ENCODE assay signal across 19 mouse cellular contexts in the genomic region with DNA sequence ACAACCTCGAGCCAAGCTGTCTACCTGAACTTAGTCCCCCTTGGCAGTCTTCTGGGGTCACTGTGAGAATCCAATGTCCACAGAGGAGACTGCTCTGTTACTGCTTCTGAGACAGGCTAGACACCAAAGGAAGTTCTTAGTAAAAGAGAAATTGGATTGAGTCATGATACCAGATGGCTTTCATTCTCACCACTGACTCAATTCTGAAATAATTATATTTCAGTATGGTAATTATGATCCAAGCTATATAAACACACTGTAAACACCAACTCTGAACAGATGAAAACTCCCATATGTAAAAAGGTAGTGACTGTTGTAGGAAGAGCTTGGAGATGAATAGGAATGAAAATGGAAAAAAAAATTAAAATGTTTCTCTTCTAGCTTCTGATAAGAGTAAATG. TPM values are rescaled to one million over a fixed set of nuclear protein-coding genes. Genes with fewer than 3 reads are reported as not detected.
DNase-seq lines count a peak whose midpoint lies in the region; ATAC-seq and TF ChIP-seq lines count a peak whose summit lies in the region.
"Had no signal": no experiment of that assay in that cellular context is flagged by ENCODE, and none has a peak within 500 bp of the region (broad histone marks: within the 10 kb centered on the region; RNA-seq: fewer than 3 reads in every experiment).

No protein-coding gene starts in this region.

- WGBS in embryonic facial prominence, embryonic 13.5 days = 77% methylated on average over 1 of the region's 1 CpGs
- WGBS in embryonic facial prominence, embryonic 10.5 days = 80% methylated on average over 1 of the region's 1 CpGs
- 46% methylated on average over 1 of the region's 1 CpGs for WGBS in kidney, adult 2 months
- WGBS in kidney, embryonic 15.5 days = 76% methylated on average over 1 of the region's 1 CpGs

- TF ChIP-seq POLR2A in kidney, adult 2 months (IDR thresholded peaks at IDR 0.05; ENCODE audit: low read depth, low read length) = no peak
- no peak for TF ChIP-seq POLR2A in testis, adult 2 months (IDR thresholded peaks at IDR 0.05; ENCODE audit: control insufficient read depth, low read depth, low read length)

- ATAC-seq in embryonic facial prominence, embryonic 13.5 days (ENCODE audit: insufficient number of reproducible peaks, insufficient read depth, low FRiP score, low TSS enrichment, low read depth) = no peak
- ATAC-seq in kidney, embryonic 15.5 days (replicated peaks; ENCODE audit: low FRiP score) = no peak

- DNase-seq in embryonic facial prominence, embryonic 10.5 days (ENCODE audit: low spot score) = no peak
- DNase-seq in kidney, adult 2 months = peak; percentile 31
- no peak for DNase-seq in testis, postnatal 10 days (ENCODE audit: low spot score)
- DNase-seq in yolk sac, embryonic 10.5 days (ENCODE audit: low spot score) = no peak
- DNase-seq in urinary bladder, postnatal 25 days (ENCODE audit: low spot score) = no peak
- DNase-seq: cerebellum, adult 9-10 months; gastrocnemius, postnatal 10 days; heart, postnatal 14 days; kidney, adult 18-20 months; kidney, postnatal 4 days; right cerebral cortex, adult 18-20 months had no signal

- 0 out of 2 replicates have a peak overlapping the region, but pooled peaks have one; percentile 1 for H3K27ac ChIP-seq in embryonic facial prominence, embryonic 13.5 days
- no peak overlapping the region for H3K27ac ChIP-seq in embryonic facial prominence, embryonic 10.5 days (replicated peaks)
- no peak overlapping the region for H3K27ac ChIP-seq in kidney, adult 2 months (ENCODE audit: insufficient read depth, low read depth, low read length)
- H3K27ac ChIP-seq in kidney, embryonic 15.5 days = no peak overlapping the region
- H3K27ac ChIP-seq in testis, adult 2 months (ENCODE audit: control insufficient read depth, insufficient read depth, low read depth, low read length) = 0 out of 2 replicates have a peak overlapping the region, but pooled peaks have one; percentile 8
- H3K27ac ChIP-seq: embryonic facial prominence, embryonic 15.5 days; hindbrain, embryonic 14.5 days; midbrain, embryonic 10.5 days had no signal

- no peak overlapping the region for H3K4me3 ChIP-seq in embryonic facial prominence, embryonic 13.5 days
- H3K4me3 ChIP-seq in embryonic facial prominence, embryonic 10.5 days = no peak overlapping the region
- H3K4me3 ChIP-seq in kidney, adult 2 months (ENCODE audit: insufficient read depth, low read depth, low read length) = no peak overlapping the region
- H3K4me3 ChIP-seq in kidney, embryonic 15.5 days (replicated peaks) = no peak overlapping the region
- no peak overlapping the region for H3K4me3 ChIP-seq in testis, adult 2 months (ENCODE audit: control insufficient read depth, low read depth, low read length)
- H3K4me3 ChIP-seq: embryonic facial prominence, embryonic 15.5 days; midbrain, embryonic 10.5 days had no signal

- no peak overlapping the region for H3K9ac ChIP-seq in embryonic facial prominence, embryonic 13.5 days
- no peak overlapping the region for H3K9ac ChIP-seq in kidney, embryonic 15.5 days
- H3K9ac ChIP-seq: embryonic facial prominence, embryonic 15.5 days; hindbrain, embryonic 14.5 days had no signal

- H3K9me3 ChIP-seq in embryonic facial prominence, embryonic 13.5 days = no peaks in the 10 kb centered on the region
- no peaks in the 10 kb centered on the region for H3K9me3 ChIP-seq in embryonic facial prominence, embryonic 10.5 days
- no peaks in the 10 kb centered on the region for H3K9me3 ChIP-seq in kidney, embryonic 15.5 days (replicated peaks)
- H3K9me3 ChIP-seq: embryonic facial prominence, embryonic 15.5 days; midbrain, embryonic 10.5 days had no signal

- H3K4me1 ChIP-seq in embryonic facial prominence, embryonic 13.5 days = no peaks in the 10 kb centered on the region
- 0 out of 2 replicates have a peak, but pooled peaks cover 6% of the 10 kb centered on the region for H3K4me1 ChIP-seq in embryonic facial prominence, embryonic 10.5 days
- no peaks in the 10 kb centered on the region for H3K4me1 ChIP-seq in kidney, adult 2 months (ENCODE audit: control insufficient read depth, insufficient read depth, low read length)
- no peaks in the 10 kb centered on the region for H3K4me1 ChIP-seq in kidney, embryonic 15.5 days
- no peaks in the 10 kb centered on the region; the same call in 1 of the 2 replicates for H3K4me1 ChIP-seq in testis, adult 2 months (ENCODE audit: control insufficient read depth, insufficient read depth, low read length)
- H3K4me1 ChIP-seq: embryonic facial prominence, embryonic 15.5 days had no signal

- peaks cover 16% of the 10 kb centered on the region for H3K36me3 ChIP-seq in embryonic facial prominence, embryonic 13.5 days
- peaks cover 90% of the 10 kb centered on the region for H3K36me3 ChIP-seq in embryonic facial prominence, embryonic 10.5 days (replicated peaks)
- no peaks in the 10 kb centered on the region for H3K36me3 ChIP-seq in kidney, adult 2 months (ENCODE audit: control insufficient read depth, insufficient read depth, low read length)
- H3K36me3 ChIP-seq in kidney, embryonic 15.5 days = peaks cover 62% of the 10 kb centered on the region
- H3K36me3 ChIP-seq in testis, adult 2 months (ENCODE audit: control insufficient read depth, insufficient read depth, low read length) = no peaks in the 10 kb centered on the region

- no peak overlapping the region for H3K4me2 ChIP-seq in embryonic facial prominence, embryonic 13.5 days
- no peak overlapping the region for H3K4me2 ChIP-seq in kidney, embryonic 15.5 days
- H3K4me2 ChIP-seq: embryonic facial prominence, embryonic 15.5 days; hindbrain, embryonic 14.5 days had no signal

- H3K27me3 ChIP-seq in embryonic facial prominence, embryonic 13.5 days = no peaks in the 10 kb centered on the region
- no peaks in the 10 kb centered on the region for H3K27me3 ChIP-seq in embryonic facial prominence, embryonic 10.5 days (replicated peaks; ENCODE audit: low read depth, poor library complexity, severe bottlenecking)
- H3K27me3 ChIP-seq in kidney, adult 2 months (replicated peaks; ENCODE audit: control insufficient read depth, insufficient read depth, low read length) = no peaks in the 10 kb centered on the region
- no peaks in the 10 kb centered on the region for H3K27me3 ChIP-seq in kidney, embryonic 15.5 days
- no peaks in the 10 kb centered on the region for H3K27me3 ChIP-seq in testis, adult 2 months (ENCODE audit: control insufficient read depth, insufficient read depth, low read length)
- H3K27me3 ChIP-seq: embryonic facial prominence, embryonic 15.5 days had no signal

- TF ChIP-seq CTCF in kidney, adult 2 months (conservative IDR thresholded peaks at IDR 0.05; ENCODE audit: insufficient read depth, insufficient read length, low read depth, low read length) = no peak
- no peak for TF ChIP-seq CTCF in testis, adult 2 months (IDR thresholded peaks at IDR 0.05; ENCODE audit: control insufficient read depth, insufficient read depth, insufficient replicate concordance, low read depth, low read length)

RNA-seq across cellular contexts. Expression of gene Brca1, which starts 7.6 kb away (rescaled TPM):
- 10.6 and 14.8 TPM in 2 replicates for polyA plus RNA-seq in embryonic facial prominence, embryonic 13.5 days (2015; fragmentation: Nextera tagmentation; extraction: Ambion mirVana)
- polyA plus RNA-seq in embryonic facial prominence, embryonic 10.5 days (2016; fragmentation: Nextera tagmentation; extraction: Ambion mirVana) = 23.7 and 27.0 TPM in 2 replicates
- polyA plus RNA-seq in kidney, adult 2 months (2012; rRNA removed) = 0.12 and 0.16 TPM in 2 replicates
- polyA plus RNA-seq in kidney, embryonic 15.5 days (2015; fragmentation: Nextera tagmentation; extraction: Ambion mirVana) = 12.9 and 14.4 TPM in 2 replicates
- 4.6 and 5.2 TPM in 2 replicates for polyA plus RNA-seq in testis, adult 2 months (2012; rRNA removed)

RNA-seq across cellular contexts. Expression of gene Nbr1, which starts 7.8 kb away (rescaled TPM):
- polyA plus RNA-seq in embryonic facial prominence, embryonic 13.5 days (2015; fragmentation: Nextera tagmentation; extraction: Ambion mirVana) = 77.1 and 80.7 TPM in 2 replicates
- polyA plus RNA-seq in embryonic facial prominence, embryonic 10.5 days (2016; fragmentation: Nextera tagmentation; extraction: Ambion mirVana) = 68.0 and 70.0 TPM in 2 replicates
- polyA plus RNA-seq in kidney, adult 2 months (2012; rRNA removed) = 107 and 134 TPM in 2 replicates
- polyA plus RNA-seq in kidney, embryonic 15.5 days (2015; fragmentation: Nextera tagmentation; extraction: Ambion mirVana) = 74.8 and 76.4 TPM in 2 replicates
- polyA plus RNA-seq in testis, adult 2 months (2012; rRNA removed) = 323 and 355 TPM in 2 replicates

RNA-seq across cellular contexts. Expression of gene Tmem106a, which starts 37.9 kb away (rescaled TPM):
- polyA plus RNA-seq in embryonic facial prominence, embryonic 13.5 days (2015; fragmentation: Nextera tagmentation; extraction: Ambion mirVana) = 3.6 and 3.8 TPM in 2 replicates
- 1.5 and 2.1 TPM in 2 replicates for polyA plus RNA-seq in embryonic facial prominence, embryonic 10.5 days (2016; fragmentation: Nextera tagmentation; extraction: Ambion mirVana)
- polyA plus RNA-seq in kidney, adult 2 months (2012; rRNA removed) = 392 and 429 TPM in 2 replicates
- 5.5 and 5.8 TPM in 2 replicates for polyA plus RNA-seq in kidney, embryonic 15.5 days (2015; fragmentation: Nextera tagmentation; extraction: Ambion mirVana)
- polyA plus RNA-seq in testis, adult 2 months (2012; rRNA removed) = 22.8 and 26.7 TPM in 2 replicates

RNA-seq across cellular contexts. Expression of gene Gm11634, which starts 54.9 kb away (rescaled TPM):
- not detected in 2 replicates for polyA plus RNA-seq in embryonic facial prominence, embryonic 13.5 days (2015; fragmentation: Nextera tagmentation; extraction: Ambion mirVana)
- polyA plus RNA-seq in embryonic facial prominence, embryonic 10.5 days (2016; fragmentation: Nextera tagmentation; extraction: Ambion mirVana) = not detected in 2 replicates
- polyA plus RNA-seq in kidney, adult 2 months (2012; rRNA removed) = not detected in 2 replicates
- not detected in 2 replicates for polyA plus RNA-seq in kidney, embryonic 15.5 days (2015; fragmentation: Nextera tagmentation; extraction: Ambion mirVana)
- polyA plus RNA-seq in testis, adult 2 months (2012; rRNA removed) = 64.9 and 69.4 TPM in 2 replicates
- polyA plus RNA-seq: embryonic facial prominence, embryonic 15.5 days; hindbrain, embryonic 14.5 days; limb, embryonic 14.5 days; neural tube, embryonic 11.5 days had no signal

Comparison
In these comparisons a context has a peak if more than half of its experiments do, and no peak if none do; other contexts are left out.
1. H3K27ac ChIP-seq: peak in embryonic facial prominence, embryonic 13.5 days (single experiment) and testis, adult 2 months (single experiment); none in embryonic facial prominence, embryonic 10.5 days (single experiment), kidney, adult 2 months (single experiment) and kidney, embryonic 15.5 days (single experiment).
2. RNA of gene Tmem106a, which starts 37.9 kb away (polyA plus RNA-seq): 392 to 429 TPM in kidney, adult 2 months; 22.8 to 26.7 TPM in testis, adult 2 months, 5.5 to 5.8 TPM in kidney, embryonic 15.5 days, 3.6 to 3.8 TPM in embryonic facial prominence, embryonic 13.5 days and 1.5 to 2.1 TPM in embryonic facial prominence, embryonic 10.5 days; every median in the first group is over 10 times any median in the second.